Mouse (Mus musculus) cerebellum, adult 2 months (tissue): ENCODE measurements around the gene Hnrnpa0.

Experiments
- CTCF ChIP-seq: fragments of 200-500 bp; IDR thresholded peaks from 2 replicates; pipeline ENCODE4 v1.5.1; 2011; ENCODE audit warnings: low read depth, mild to moderate bottlenecking, control low read depth, low read length, moderate library complexity, borderline replicate concordance; ENCODE audit not compliant: insufficient read depth
- POLR2A ChIP-seq: fragments of 200-500 bp; IDR thresholded peaks from 2 replicates; pipeline ENCODE4 v1.6.1; 2011; ENCODE audit warnings: low read length, control low read depth, borderline replicate concordance; ENCODE audit not compliant: insufficient read depth

- no peak for TF ChIP-seq CTCF
- TF ChIP-seq POLR2A: no peak
Measured at GRCm38 (mm10) chr13:58168119-58168518, 39.8 kb upstream of the Hnrnpa0 start.
